Mouse (Mus musculus) embryonic fibroblast, embryonic 13.5 days (primary cell): Measurements from ENCODE around the gene 4930578G10Rik. TPM values are rescaled to one million over a fixed set of nuclear protein-coding genes. Genes with fewer than 3 reads are reported as not detected.

Source experiments
- H3K27ac ChIP-seq: 2 replicates; pipeline ENCODE4 v1.5.1; 2012; ENCODE audit warnings: low read length, control low read depth, inconsistent platforms; ENCODE audit not compliant: insufficient read depth
- H3K4me1 ChIP-seq: 2 replicates; pipeline ENCODE4 v1.6.1; 2011; ENCODE audit warnings: low read length; ENCODE audit not compliant: control insufficient read depth, insufficient read depth
- H3K4me3 ChIP-seq: 2 replicates; pipeline ENCODE4 v1.5.1; 2011; ENCODE audit warnings: mild to moderate bottlenecking, control low read depth, low read length; ENCODE audit not compliant: insufficient read depth
- CTCF ChIP-seq: IDR thresholded peaks from 2 replicates; pipeline ENCODE4 v1.5.1; 2011; ENCODE audit warnings: mild to moderate bottlenecking, control low read depth, low read length, moderate library complexity, borderline replicate concordance; ENCODE audit not compliant: insufficient read depth
- POLR2A ChIP-seq: IDR thresholded peaks from 2 replicates; pipeline ENCODE4 v1.6.1; 2011; ENCODE audit warnings: low read depth, mild to moderate bottlenecking, control low read depth, low read length, moderate library complexity
- polyA plus RNA-seq: library from polyadenylated mRNA; stranded (reverse); fragments of >200 nt; gene quantifications from 2 replicates; pipeline ENCODE4 v1.2.4, GENCODE M21; 2011; ENCODE audit warnings: low read depth; ENCODE audit not compliant: missing spikeins, insufficient read length

Gene 4930578G10Rik
- polyA plus RNA-seq, 1 experiment, result not detected

DNA sequence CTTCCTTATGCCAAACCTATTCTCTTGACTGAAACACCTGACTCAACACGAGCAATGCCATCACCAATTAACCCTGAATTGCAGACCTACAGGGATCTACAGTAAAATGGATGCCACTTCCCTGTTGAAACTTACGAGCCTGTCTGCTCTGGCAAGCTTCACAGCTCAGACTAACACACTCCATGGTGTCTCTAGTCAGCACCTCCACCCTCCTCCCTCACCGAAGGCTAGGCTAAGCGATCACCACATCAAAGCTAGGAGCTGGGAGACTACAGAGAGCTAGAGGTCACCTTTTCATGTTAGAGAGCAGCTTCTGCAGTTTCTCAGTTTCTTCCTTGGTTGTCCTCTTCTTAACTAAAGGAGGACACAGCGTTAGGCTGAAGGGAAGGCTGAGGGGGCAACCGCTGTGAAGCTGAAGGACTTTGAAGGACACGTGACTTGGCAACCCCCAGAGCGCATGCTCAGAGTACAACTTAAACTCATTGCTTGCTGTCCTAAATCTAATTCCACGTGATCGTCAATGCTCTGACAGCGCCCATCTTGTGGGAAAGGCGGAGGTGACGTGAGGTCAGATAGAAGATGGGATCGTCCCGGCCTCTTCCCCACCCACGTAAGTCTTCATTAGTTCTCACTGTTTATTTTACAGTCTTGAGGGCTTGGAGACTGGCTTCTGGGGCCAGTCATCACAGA, 137.5 kb downstream of the 4930578G10Rik start:
- Histone ChIP-seq H3K27ac (no peak overlapping the region), H3K4me1 (no peaks in the 10 kb centered on the region), H3K4me3 (no peak overlapping the region)
- no peak for TF ChIP-seq CTCF
- TF ChIP-seq POLR2A, result no peak

DNA sequence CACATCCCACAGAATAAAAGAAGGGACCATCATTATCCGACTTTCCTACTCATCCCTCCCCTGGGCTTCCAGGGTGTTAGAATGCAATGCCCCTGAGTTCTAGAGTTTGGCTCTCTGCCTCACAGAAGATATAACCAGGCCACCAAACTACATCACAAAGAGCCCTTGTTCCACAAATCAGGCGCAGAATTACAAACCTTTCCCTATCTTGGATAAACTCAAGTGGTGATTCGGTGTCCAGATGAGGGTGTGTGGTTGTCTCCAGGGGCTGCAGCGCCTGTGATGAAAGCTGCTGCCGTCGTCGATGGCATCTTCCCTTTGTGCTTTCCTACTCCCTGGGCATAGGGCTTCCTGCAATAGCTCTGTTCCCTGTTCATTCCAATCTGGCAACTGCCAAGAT, 138.8 kb downstream of the 4930578G10Rik start, which contains the start of gene Fam205c:
TSS of gene Fam205c (minus strand) at position 101 of the 400 bp plus-strand sequence.
- Histone ChIP-seq H3K4me3 (no peak within 1 kb of the TSS), H3K27ac (no peak within 1 kb of the TSS), H3K4me1 (no peaks in the 10 kb centered on the region)
- no peak for TF ChIP-seq CTCF
- TF ChIP-seq POLR2A, result no peak

GRCm38 (mm10) chr4:42876586-42877291, 141.4 kb downstream of the 4930578G10Rik start:
- TF ChIP-seq POLR2A (no peak), CTCF (no peak)
- Histone ChIP-seq H3K4me3 (no peak overlapping the region), H3K4me1 (no peaks in the 10 kb centered on the region), H3K27ac (no peak overlapping the region)

DNA sequence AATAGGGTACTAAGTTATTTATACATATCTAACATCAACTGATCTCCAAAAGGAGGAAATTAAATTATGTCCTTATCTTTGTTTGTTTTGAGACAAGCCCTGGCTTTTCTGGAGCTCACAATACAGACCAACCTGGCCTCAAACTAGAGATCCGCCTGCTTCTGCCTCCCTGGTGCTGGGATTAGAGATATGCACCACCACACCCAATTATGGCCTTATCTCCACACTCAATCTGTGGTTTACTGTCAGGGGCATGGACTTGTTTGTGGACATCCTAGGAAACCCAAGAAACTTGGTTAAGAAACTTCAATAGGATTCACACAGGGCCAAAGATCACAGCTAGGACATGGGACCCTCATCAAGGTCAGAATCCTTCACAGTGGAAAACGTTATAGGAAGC, 142.3 kb downstream of the 4930578G10Rik start:
- H3K4me3 ChIP-seq, result no peak overlapping the region
- TF ChIP-seq POLR2A, result no peak
- no peak for TF ChIP-seq CTCF
- H3K4me1 ChIP-seq, result no peaks in the 10 kb centered on the region
- no peak overlapping the region for H3K27ac ChIP-seq

DNA sequence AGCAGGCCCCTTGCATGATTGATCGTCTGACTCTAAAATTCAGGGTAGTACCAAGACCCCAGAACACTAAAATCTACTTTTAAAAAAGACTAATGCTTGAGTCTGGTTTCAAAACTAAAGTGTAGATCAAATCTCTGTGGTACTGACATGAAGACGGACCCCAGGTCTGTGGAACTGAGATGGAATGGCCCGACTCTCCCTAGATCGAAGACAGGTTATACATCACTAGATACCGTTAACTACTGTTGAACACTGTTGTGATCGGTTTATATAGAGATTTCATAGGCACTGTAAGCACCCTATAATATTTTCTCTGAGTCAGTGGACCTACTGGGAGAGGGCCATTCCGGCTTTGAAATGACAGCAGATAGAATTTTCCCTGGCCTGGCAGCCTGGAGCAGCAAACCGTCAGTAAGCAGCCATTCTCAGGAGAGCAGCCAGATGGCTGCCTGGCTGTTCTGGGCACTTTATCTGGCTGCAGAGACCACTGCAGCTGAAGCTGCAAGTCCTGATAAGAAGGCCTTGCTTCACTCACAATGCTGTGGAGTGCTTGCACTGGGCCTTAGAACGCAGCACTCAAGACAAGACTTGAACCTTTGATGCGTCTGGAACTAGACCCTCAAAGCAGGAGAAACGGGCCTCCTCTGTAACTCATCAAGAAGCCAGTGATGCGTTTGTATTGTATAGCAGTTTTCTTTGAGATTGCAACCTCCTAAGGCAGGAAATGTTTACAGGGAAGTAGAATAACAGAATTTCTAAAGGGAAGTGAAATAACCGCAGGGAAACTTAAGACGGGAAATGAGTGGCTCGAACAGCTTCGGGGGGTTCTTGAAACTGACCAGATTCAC, 144.7 kb downstream of the 4930578G10Rik start:
- Histone ChIP-seq H3K27ac (no peak overlapping the region), H3K4me3 (no peak overlapping the region), H3K4me1 (no peaks in the 10 kb centered on the region)
- no peak for TF ChIP-seq CTCF
- no peak for TF ChIP-seq POLR2A

- Histone ChIP-seq H3K4me3 (no peak overlapping the region), H3K27ac (no peak overlapping the region), H3K4me1 (no peaks in the 10 kb centered on the region)
- no peak for TF ChIP-seq POLR2A
Observed at GRCm38 (mm10) chr4:42880677-42880948, 145.3 kb downstream of the 4930578G10Rik start.

- Histone ChIP-seq H3K4me3 (no peak overlapping the region), H3K4me1 (no peaks in the 10 kb centered on the region), H3K27ac (no peak overlapping the region)
- TF ChIP-seq POLR2A (no peak), CTCF (no peak)
Observed at GRCm38 (mm10) chr4:42886926-42887325, 151.6 kb downstream of the 4930578G10Rik start.

DNA sequence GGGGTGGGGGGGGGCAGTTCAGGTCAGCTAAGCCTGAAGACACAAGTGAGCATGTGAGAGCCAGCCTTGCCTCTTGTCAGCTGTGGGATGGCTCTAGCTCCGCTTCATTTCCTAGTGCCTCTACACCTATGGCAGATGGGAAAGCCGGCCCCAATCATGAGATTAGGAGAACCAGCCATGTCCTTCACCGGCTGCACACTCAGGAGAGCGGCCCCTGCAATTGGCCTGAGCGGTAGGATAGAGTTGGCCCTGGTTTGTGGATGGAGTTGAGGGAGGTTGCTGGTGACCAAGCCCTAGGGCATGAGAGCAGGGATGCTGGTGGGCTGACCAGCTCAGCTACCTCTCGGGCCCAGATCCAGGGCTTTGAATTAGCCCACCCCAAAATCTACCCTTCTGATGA, 153.5 kb downstream of the 4930578G10Rik start:
- no peak overlapping the region for H3K4me3 ChIP-seq
- H3K27ac ChIP-seq, result no peak overlapping the region
- no peak for TF ChIP-seq CTCF
- TF ChIP-seq POLR2A, result no peak

DNA sequence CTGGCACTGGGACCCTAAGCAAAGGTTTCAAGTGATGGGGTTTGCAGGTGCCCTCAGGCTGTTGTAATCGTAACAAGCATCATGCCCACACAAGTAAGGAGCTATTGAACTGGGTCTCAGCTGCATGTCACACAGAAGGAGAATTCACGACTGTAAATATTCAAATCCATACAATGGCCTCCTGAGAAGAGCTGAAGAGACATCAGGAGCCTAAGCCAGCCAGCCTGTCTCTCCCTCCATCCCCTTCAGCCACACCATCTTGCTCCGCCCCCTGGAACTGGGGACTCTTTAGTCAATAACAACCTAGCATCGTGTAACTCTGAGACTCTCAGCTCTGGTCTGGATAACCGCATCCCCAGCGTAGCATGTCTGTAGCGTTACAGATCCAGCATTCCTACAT, 155.8 kb downstream of the 4930578G10Rik start:
- H3K4me1 ChIP-seq, result no peaks in the 10 kb centered on the region
- H3K4me3 ChIP-seq, result no peak overlapping the region
- no peak overlapping the region for H3K27ac ChIP-seq
- TF ChIP-seq POLR2A (no peak), CTCF (no peak)

More for the DNA sequence above, 153.5 kb downstream of the 4930578G10Rik start:
- H3K4me1 ChIP-seq, result no peaks in the 10 kb centered on the region

DNA sequence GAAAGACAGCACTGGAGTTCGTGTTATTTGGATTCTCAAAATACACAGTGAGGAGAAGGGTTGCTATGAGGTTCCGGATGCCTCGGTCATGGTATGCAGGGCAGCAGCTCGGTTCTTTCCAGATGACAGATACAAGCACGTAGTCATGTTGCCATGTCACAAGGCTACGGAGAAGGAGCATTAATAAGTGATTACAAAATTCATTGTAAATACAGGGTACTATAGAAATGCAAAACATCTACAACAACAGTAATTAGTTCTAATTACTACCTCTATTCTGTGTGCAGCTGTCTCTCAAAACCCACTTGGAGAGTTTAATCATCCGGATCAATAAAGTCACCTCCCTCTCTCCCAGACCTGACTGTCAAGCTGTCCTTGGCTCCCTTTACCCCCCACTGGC, 159.8 kb downstream of the 4930578G10Rik start:
- H3K4me3 ChIP-seq, result no peak overlapping the region
- no peaks in the 10 kb centered on the region for H3K4me1 ChIP-seq
- TF ChIP-seq CTCF (no peak), POLR2A (no peak)
- no peak overlapping the region for H3K27ac ChIP-seq

Other genes starting within 250 kb of the 4930578G10Rik start
- gene Fam205a2, start 207.4 kb upstream of the 4930578G10Rik start, polyA plus RNA-seq, result not detected in 2 replicates
- not detected in 2 replicates for gene Gm10591, start 123.3 kb upstream of the 4930578G10Rik start, polyA plus RNA-seq
- gene Gm2564, start 105.8 kb upstream of the 4930578G10Rik start, polyA plus RNA-seq, result not detected in 2 replicates
- gene Ccl27b, start 80.3 kb upstream of the 4930578G10Rik start, polyA plus RNA-seq, result not detected in 2 replicates
- not detected in 2 replicates for gene Il11ra2, start 73.7 kb upstream of the 4930578G10Rik start, polyA plus RNA-seq
- not detected in 2 replicates for gene Ccl19, start 21.0 kb downstream of the 4930578G10Rik start, polyA plus RNA-seq
- gene Ccl21a, start 38.4 kb downstream of the 4930578G10Rik start, polyA plus RNA-seq, result not detected in 2 replicates
- gene Fam205a1, start 118.3 kb downstream of the 4930578G10Rik start, polyA plus RNA-seq, result not detected in 2 replicates
- gene Gm12394, start 121.2 kb downstream of the 4930578G10Rik start, polyA plus RNA-seq, result 0.18 TPM in 1 of 2 replicates, not detected in the other
- gene Fam205c, start 138.7 kb downstream of the 4930578G10Rik start, polyA plus RNA-seq, result not detected in 2 replicates
- not detected in 2 replicates for gene Phf24, start 181.1 kb downstream of the 4930578G10Rik start, polyA plus RNA-seq
- 31.3 and 38.5 TPM in 2 replicates for gene Dnajb5, start 214.3 kb downstream of the 4930578G10Rik start, polyA plus RNA-seq
- gene 1700022I11Rik, start 234.1 kb downstream of the 4930578G10Rik start, polyA plus RNA-seq, result not detected in 2 replicates